Mouse (Mus musculus) stomach, embryonic 14.5 days (tissue): ENCODE measurements around the gene Gpi1. TPM values are rescaled to one million over a fixed set of nuclear protein-coding genes. Genes with fewer than 3 reads are reported as not detected.
"Not testable (repeated sequence)": the region's sequence is repeated elsewhere in the genome, so short reads cannot be mapped to it uniquely, and the experiment has no call there.

Source experiments
- ATAC-seq: fragments of 200-750 bp; cut with Nextera tagmentation; 2 replicates; pipeline ENCODE4 v1.8.0; 2017; ENCODE audit warnings: low read depth, moderate TSS enrichment; ENCODE audit not compliant: insufficient number of reproducible peaks, insufficient read depth, low FRiP score
- H3K27ac ChIP-seq: fragments of 300-500 bp; sonication (generic); 2 replicates; pipeline ENCODE4 v1.5.1; 2014; ENCODE audit warnings: mild to moderate bottlenecking, low read length, moderate library complexity, mixed read lengths
- H3K27me3 ChIP-seq: fragments of 300-500 bp; sonication (generic); 2 replicates; pipeline ENCODE4 v1.6.1; 2014; ENCODE audit warnings: low read length, control low read depth, mixed read lengths; ENCODE audit not compliant: control insufficient read depth, insufficient read depth
- H3K36me3 ChIP-seq: fragments of 300-500 bp; sonication (generic); 2 replicates; pipeline ENCODE4 v1.6.1; 2014; ENCODE audit warnings: mild to moderate bottlenecking, control low read depth, low read length, moderate library complexity, mixed read lengths; ENCODE audit not compliant: control insufficient read depth, insufficient read depth
- H3K4me1 ChIP-seq: fragments of 300-500 bp; sonication (generic); 2 replicates; pipeline ENCODE4 v1.6.1; 2014; ENCODE audit warnings: low read length, control low read depth, mixed read lengths; ENCODE audit not compliant: control insufficient read depth, insufficient read depth
- H3K4me2 ChIP-seq: fragments of 300-500 bp; sonication (generic); replicated peaks from 2 replicates; pipeline ENCODE4 v1.6.1; 2014; ENCODE audit warnings: low read depth, low read length, control low read depth
- H3K4me3 ChIP-seq: fragments of 300-500 bp; sonication (generic); 2 replicates; pipeline ENCODE4 v1.5.1; 2014; ENCODE audit warnings: low read depth, low read length, control low read depth
- H3K9ac ChIP-seq: fragments of 300-500 bp; sonication (generic); replicated peaks from 2 replicates; pipeline ENCODE4 v1.6.1; 2014; ENCODE audit warnings: low read depth, mild to moderate bottlenecking, control low read depth, low read length, moderate library complexity, mixed read lengths
- H3K9me3 ChIP-seq: fragments of 300-500 bp; sonication (generic); 2 replicates; pipeline ENCODE4 v1.6.1; 2016; ENCODE audit warnings: low read depth, low read length, control low read depth; ENCODE audit not compliant: control insufficient read depth
- WGBS: fragments of 180-500 bp; shearing (Covaris S2); extraction: QIAGEN DNeasy Blood & Tissue Kit; methylation state at CpG from one replicate; pipeline ENCODE4 v1.1.7; 2014; 5-methylcytosine and 5-hydroxymethylcytosine counted together
- polyA plus RNA-seq: library from polyadenylated mRNA; unstranded; fragments of >200 nt; fragmentation: Nextera tagmentation; extraction: Ambion mirVana; gene quantifications from 2 replicates; pipeline ENCODE4 v1.2.1, GENCODE M21; 2014

Gene Gpi1
- polyA plus RNA-seq, 1 experiment from 2014 or later, result 354 TPM

- no peak overlapping the region for H3K4me3 ChIP-seq
- H3K9ac ChIP-seq, result no peak overlapping the region
- no peak for ATAC-seq
- H3K4me2 ChIP-seq, result no peak overlapping the region
- H3K9me3 ChIP-seq, result no peaks in the 10 kb centered on the region
- H3K27me3 ChIP-seq, result no peaks in the 10 kb centered on the region
- H3K4me1 ChIP-seq, result no peaks in the 10 kb centered on the region
- no peak overlapping the region for H3K27ac ChIP-seq
- WGBS, result 90% methylated on average over 9 of the region's 9 CpGs
- H3K36me3 ChIP-seq, result peaks cover 89% of the 10 kb centered on the region
Observed at GRCm38 (mm10) chr7:34208027-34208745, 21.9 kb downstream of the Gpi1 start.

DNA sequence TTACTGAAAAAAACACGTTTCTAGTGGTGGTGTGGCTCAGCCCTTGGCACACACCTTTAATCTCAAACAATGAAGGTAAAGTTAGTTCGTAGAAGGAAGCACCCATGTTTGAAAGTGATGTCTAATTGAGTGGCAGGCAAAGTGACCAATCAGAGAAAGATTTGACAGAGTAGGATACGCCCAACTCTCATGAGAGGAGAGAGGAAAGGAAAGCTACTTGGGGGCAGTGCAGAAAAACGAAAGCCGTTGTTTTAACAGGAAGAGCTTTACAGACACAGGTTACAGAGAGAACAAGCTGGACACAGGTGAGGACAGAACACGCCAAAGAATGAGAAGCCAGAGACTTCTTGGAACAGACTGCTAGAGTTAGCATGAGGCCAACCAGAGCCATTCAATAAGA is 23.8 kb downstream of the Gpi1 start:
- no peaks in the 10 kb centered on the region for H3K9me3 ChIP-seq
- H3K27me3 ChIP-seq, result no peaks in the 10 kb centered on the region
- H3K27ac ChIP-seq, result no peak overlapping the region
- no peaks in the 10 kb centered on the region for H3K4me1 ChIP-seq
- no peak for ATAC-seq
- WGBS, result 89% methylated on average over 6 of the region's 6 CpGs
- no peak overlapping the region for H3K9ac ChIP-seq
- no peak overlapping the region for H3K4me3 ChIP-seq
- no peak overlapping the region for H3K4me2 ChIP-seq
- H3K36me3 ChIP-seq, result peaks cover 83% of the 10 kb centered on the region

- WGBS, result 94% methylated on average over 9 of the region's 10 CpGs
- not testable (repeated sequence) for ATAC-seq, H3K9ac ChIP-seq, H3K4me3 ChIP-seq, H3K27me3 ChIP-seq, H3K27ac ChIP-seq, H3K4me2 ChIP-seq, H3K9me3 ChIP-seq, H3K4me1 ChIP-seq
- peaks cover 52% of the 10 kb centered on the region for H3K36me3 ChIP-seq
Observed at GRCm38 (mm10) chr7:34202147-34202546, 28.0 kb downstream of the Gpi1 start.

- Histone ChIP-seq H3K9ac (no peak overlapping the region), H3K27me3 (no peaks in the 10 kb centered on the region), H3K27ac (no peak overlapping the region), H3K4me2 (no peak overlapping the region), H3K9me3 (no peaks in the 10 kb centered on the region), H3K4me1 (no peaks in the 10 kb centered on the region), H3K36me3 (peaks cover 39% of the 10 kb centered on the region), H3K4me3 (no peak overlapping the region)
- no peak for ATAC-seq
- 96% methylated on average over 2 of the region's 2 CpGs for WGBS
Observed at GRCm38 (mm10) chr7:34200829-34201228, 29.3 kb downstream of the Gpi1 start.

GRCm38 (mm10) chr7:34198346-34198745 is 31.8 kb downstream of the Gpi1 start:
- no peak overlapping the region for H3K9ac ChIP-seq
- no peak overlapping the region for H3K27ac ChIP-seq
- H3K9me3 ChIP-seq, result no peaks in the 10 kb centered on the region
- H3K36me3 ChIP-seq, result peaks cover 17% of the 10 kb centered on the region
- no peak overlapping the region for H3K4me2 ChIP-seq
- H3K27me3 ChIP-seq, result no peaks in the 10 kb centered on the region
- 47% methylated on average over 3 of the region's 3 CpGs for WGBS
- H3K4me1 ChIP-seq, result peaks cover 4% of the 10 kb centered on the region; the same call in 1 of the 2 replicates
- H3K4me3 ChIP-seq, result no peak overlapping the region
- ATAC-seq, result no peak

DNA sequence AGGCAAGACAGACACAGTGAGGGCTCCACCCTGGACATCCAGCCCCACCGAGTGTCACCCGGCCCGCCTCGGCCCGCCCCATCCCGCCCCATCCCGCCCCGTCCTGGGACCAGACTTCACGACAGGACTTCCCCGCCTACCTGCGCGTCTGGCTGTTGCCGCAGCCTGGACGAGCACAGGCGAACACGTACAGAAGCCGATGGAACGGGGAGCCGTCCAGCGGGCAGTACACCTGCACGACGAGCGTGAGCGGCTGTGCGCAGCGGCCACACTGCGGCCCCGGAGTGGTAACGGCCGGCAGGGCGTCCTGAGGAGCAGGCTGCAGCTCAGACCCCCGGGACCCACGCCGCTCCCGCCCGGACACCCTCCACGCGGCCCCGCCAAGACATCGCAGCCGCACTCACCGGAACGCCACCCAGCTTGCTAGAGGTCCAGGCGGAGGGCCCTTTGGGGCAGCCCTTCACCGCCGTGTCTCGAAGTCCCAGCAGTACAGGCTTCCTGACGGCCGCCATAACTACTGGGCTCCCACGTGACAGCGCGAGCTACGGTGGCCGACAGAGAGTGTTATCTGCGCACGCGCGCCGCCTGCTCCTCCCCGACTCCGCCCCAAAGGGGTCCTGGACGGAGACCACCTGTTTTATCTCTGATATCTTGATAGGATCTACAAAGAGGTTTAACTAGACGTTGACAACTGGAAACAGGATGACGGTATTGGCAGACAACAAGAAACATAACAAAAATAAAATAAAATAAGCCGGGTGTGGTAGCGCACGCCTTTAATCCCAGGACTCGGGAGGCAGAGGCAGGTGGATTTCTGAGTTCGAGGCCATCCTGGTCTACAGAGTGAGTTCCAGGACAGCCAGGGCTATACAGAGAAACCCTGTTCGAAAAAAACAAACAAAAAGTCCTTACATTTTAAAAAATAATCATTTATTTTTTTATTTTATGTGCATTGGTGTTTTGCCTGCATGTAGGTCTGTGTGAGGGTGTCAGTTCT is 33.7 kb downstream of the Gpi1 start, which contains the start of gene Pdcd2l:
Gene Pdcd2l (minus strand): TSS at position 530 of the 997 bp plus-strand sequence.
- Histone ChIP-seq H3K4me2 (peak within 1 kb of the TSS; percentile 79), H3K4me1 (peaks cover 4% of the 10 kb centered on the region; the same call in 1 of the 2 replicates), H3K36me3 (peaks cover 16% of the 10 kb centered on the region), H3K9ac (peak within 1 kb of the TSS; percentile 86), H3K9me3 (no peaks in the 10 kb centered on the region), H3K27ac (peak within 1 kb of the TSS; percentile 71), H3K4me3 (peak within 1 kb of the TSS; percentile 97), H3K27me3 (no peaks in the 10 kb centered on the region)
- peak; percentile 93 for ATAC-seq
- WGBS, result 3% methylated on average over 67 of the region's 70 CpGs

DNA sequence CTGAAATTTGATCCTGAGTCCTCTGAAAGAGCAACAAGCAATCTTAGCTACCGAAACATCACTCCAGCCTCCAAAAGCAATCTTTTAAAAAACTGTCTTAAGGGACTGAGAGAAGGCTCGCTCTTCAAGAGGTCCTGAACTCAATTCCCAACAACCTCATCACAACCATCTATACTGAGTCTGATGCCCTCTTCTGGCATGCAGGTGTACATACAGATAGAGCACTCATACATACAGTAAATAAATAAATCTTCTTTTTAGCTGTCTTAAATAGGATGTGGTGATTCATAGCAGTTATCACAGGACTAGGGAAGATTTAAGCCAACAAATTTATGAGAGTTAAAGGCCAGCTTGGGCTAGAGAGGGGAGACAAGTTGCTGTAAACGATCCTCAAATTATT is 34.5 kb downstream of the Gpi1 start:
- 45% methylated on average over 3 of the region's 3 CpGs for WGBS
- H3K27ac ChIP-seq, result no peak overlapping the region; the same call in 1 of the 2 replicates
- ATAC-seq, result no peak

GRCm38 (mm10) chr7:34192825-34193224 is 37.3 kb downstream of the Gpi1 start:
- WGBS, result 90% methylated on average over 6 of the region's 6 CpGs

More for the DNA sequence above, 34.5 kb downstream of the Gpi1 start:
- H3K4me1 ChIP-seq, result peaks cover 4% of the 10 kb centered on the region; the same call in 1 of the 2 replicates
- peak overlapping the region; percentile 97 for H3K4me3 ChIP-seq
- no peaks in the 10 kb centered on the region for H3K9me3 ChIP-seq
- peaks cover 12% of the 10 kb centered on the region; the same call in 1 of the 2 replicates for H3K36me3 ChIP-seq
- peak overlapping the region; percentile 79 for H3K4me2 ChIP-seq
- H3K9ac ChIP-seq, result peak overlapping the region; percentile 86
- H3K27me3 ChIP-seq, result no peaks in the 10 kb centered on the region

More at GRCm38 (mm10) chr7:34192825-34193224, 37.3 kb downstream of the Gpi1 start:
- ATAC-seq, result no peak
- H3K4me2 ChIP-seq, result no peak overlapping the region
- H3K27ac ChIP-seq, result no peak overlapping the region
- peaks cover 28% of the 10 kb centered on the region for H3K36me3 ChIP-seq
- no peak overlapping the region for H3K4me3 ChIP-seq
- no peaks in the 10 kb centered on the region for H3K27me3 ChIP-seq
- no peaks in the 10 kb centered on the region for H3K9me3 ChIP-seq
- peaks cover 4% of the 10 kb centered on the region; the same call in 1 of the 2 replicates for H3K4me1 ChIP-seq
- H3K9ac ChIP-seq, result no peak overlapping the region
